Mouse (Mus musculus): ENCODE measurements around the gene Mup16.
"Not testable (repeated sequence)": the region's sequence is repeated elsewhere in the genome, so short reads cannot be mapped to it uniquely, and the experiment has no call there.

Gene Mup16

GRCm38 (mm10) chr4:61519431-61519830, at the start of gene Mup16:
Mup16 (minus strand) TSS chr4:61519531.
- not testable (repeated sequence) for DNase-seq

- DNase-seq = peak; percentile 9 to 12
These were observed 36.6 kb upstream of the Mup16 start for GRCm38 (mm10) chr4:61555887-61556286.

Measured in cerebellum, postnatal 36 days (tissue).